Mouse (Mus musculus) urinary bladder, adult 2 months (tissue): ENCODE data around the gene Lrrfip1. TPM values are rescaled to one million over a fixed set of nuclear protein-coding genes. Genes with fewer than 3 reads are reported as not detected.

ENCODE experiments used
- DNase-seq: peaks from one replicate; pipeline ENCODE4 v3.0.0; 2022; ENCODE audit warnings: low spot score
- polyA plus RNA-seq: library from polyadenylated mRNA; depleted of rRNA; stranded (reverse); fragments of >200 nt; gene quantifications from 2 replicates; pipeline ENCODE4 v1.2.3, GENCODE M21; 2012

Lrrfip1 gene
- polyA plus RNA-seq, 1 experiment, result 125 TPM

DNA sequence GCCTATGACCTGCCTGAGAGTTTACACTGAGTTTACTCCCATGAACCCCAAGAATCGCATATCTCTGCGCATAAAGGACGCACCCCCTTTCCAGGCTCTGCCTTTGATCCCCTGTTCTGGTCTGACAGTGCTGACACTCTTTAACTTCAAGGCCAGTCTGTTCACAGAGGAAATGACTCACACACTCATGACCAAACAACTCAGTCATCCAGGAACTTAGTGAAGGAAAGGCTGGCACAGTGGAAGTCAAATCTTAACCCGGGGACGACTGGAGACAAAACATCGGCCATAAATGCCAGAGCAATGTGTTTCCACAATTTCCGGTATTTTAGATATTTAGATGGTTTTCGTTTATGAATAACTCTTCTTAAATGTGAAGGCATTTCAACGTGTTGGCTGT is 25.4 kb downstream of the Lrrfip1 start:
- no peak for DNase-seq

- DNase-seq, result no peak
Observed at GRCm38 (mm10) chr1:91024464-91024863, 25.9 kb downstream of the Lrrfip1 start.

DNA sequence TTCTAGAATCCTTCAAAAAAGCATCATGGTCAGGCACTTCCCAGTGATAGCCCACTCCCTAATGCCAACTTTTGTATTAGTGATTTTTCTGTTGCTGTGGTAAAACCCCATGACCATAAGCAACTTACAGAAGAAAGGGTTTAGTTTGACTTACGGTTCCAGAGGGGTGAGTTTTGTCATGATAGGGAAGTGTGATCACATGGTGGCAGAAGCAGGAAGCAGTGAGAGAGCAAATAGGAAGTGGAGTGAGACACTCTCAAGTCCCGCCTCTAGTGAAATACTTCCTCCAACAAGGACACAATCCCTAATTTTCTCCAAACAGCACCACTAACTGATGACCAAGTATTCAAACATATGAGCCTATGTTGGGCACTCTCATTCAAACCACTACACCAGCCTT is 28.4 kb downstream of the Lrrfip1 start:
- no peak for DNase-seq

- no peak for DNase-seq
Observed at GRCm38 (mm10) chr1:91030383-91030782, 31.8 kb downstream of the Lrrfip1 start.

DNA sequence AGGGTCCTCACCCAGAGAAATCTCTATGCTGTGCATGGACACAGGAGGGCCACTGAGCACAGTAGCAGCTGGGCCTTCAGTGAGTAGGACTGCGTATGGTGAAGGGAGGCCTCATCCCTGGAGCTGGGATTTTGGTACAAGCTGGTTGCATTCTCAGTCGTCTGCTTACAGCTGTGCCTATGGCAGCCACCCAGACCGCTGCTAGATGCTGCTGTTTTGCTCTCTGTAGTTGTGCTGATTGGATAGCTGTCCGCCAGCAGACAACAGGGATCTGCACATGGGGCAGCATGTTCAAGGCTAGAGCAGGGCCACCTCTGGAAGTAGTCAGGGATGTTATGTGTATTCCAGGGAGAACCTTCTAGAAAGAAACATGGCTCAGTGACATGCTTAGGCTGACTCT is 33.0 kb downstream of the Lrrfip1 start:
- DNase-seq, result no peak

DNA sequence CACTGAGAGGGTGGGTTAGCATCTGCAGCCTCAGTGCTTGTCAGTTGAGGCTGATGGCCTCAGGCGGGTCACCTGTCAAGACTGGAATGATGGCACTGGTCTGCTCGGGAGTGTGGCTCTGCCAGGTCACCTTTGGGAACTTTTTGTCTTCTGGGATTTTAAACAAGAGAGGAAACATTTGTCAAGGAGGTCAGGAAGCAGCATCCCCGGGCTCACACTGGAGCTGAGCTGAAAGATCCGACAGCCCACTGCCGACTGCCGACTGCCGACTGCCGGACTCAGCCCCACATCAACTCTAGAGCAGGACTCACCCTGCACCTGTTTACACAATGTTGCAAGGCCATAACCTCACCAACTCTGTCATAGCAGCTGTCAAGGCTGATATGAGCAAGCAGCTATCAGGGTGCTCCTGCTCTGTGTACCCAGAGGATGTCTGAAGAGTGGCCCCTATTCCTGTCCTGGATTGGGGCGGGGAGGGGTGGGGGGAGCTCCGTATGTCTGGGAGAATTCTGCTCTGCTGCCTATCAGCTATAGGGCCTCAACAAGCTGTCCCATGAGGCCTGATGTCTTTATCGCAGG is 33.9 kb downstream of the Lrrfip1 start:
- no peak for DNase-seq

DNA sequence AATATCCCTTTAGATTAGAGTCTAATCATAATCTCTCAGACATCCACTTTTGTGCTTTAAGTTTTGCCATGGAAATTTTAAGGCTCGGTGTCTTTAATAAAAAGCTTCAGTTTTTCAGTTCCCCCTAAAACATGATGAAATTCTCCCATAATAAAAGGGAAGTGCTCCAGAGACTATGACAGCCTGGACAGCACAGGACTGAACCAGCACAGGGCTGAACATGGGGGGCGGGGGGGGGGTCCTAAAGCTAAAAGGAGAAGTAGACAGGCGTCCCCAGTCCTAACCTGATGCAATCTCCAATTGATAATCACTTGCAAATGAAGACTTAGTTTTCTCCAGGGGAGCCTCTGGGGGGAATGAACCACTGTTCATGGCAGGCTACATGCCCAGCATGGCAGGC is 36.0 kb downstream of the Lrrfip1 start:
- no peak for DNase-seq

GRCm38 (mm10) chr1:91035266-91035665 is 36.7 kb downstream of the Lrrfip1 start:
- DNase-seq, result no peak

- DNase-seq, result no peak
Observed at GRCm38 (mm10) chr1:91037213-91037612, 38.7 kb downstream of the Lrrfip1 start.

GRCm38 (mm10) chr1:91038010-91038409 is 39.5 kb downstream of the Lrrfip1 start:
- no peak for DNase-seq

DNA sequence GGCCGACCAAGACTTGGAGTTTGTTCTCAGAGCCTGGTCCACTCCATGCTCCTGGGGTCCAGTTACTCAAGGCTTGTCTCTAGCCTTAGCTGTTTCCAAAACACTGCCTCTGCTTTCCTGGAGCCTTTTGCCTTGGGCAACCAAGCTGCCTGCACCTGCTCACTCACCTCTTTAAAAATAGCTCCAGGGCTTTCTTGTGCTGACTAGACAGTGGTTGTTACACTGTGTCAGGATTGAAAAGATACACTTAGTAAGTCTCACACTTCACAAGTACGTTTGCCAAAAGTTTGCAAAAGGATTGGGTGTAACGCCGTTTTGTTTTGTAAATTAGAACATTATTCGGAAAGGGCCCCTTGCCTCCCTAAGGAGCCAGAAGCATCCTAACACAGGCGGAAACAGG is 40.0 kb downstream of the Lrrfip1 start:
- no peak for DNase-seq

- no peak for DNase-seq
Observed at GRCm38 (mm10) chr1:91041605-91042004, 43.1 kb downstream of the Lrrfip1 start.

GRCm38 (mm10) chr1:91043191-91043590 is 44.7 kb downstream of the Lrrfip1 start:
- DNase-seq, result no peak

GRCm38 (mm10) chr1:91044176-91044575 is 45.6 kb downstream of the Lrrfip1 start:
- no peak for DNase-seq

DNA sequence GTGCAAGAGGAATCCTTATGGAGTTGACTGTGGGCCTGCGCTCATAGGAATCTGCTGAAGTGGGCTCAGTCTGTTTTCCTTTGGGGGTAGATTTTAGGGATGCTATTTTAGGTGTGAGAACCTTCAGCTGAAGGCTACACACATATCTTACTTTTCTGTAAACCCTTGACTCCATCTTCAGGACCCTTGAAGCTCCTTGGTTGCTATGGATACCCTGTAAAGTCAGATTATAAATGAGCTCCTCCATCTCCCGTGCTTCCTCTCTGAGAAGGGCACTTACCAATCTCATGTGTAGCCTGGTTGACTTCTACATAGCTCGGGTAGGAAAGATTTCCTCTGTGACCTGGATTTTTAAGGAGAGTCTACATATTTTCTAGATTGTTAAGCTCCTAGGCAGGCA is 46.1 kb downstream of the Lrrfip1 start:
- no peak for DNase-seq

- DNase-seq, result no peak
Observed at GRCm38 (mm10) chr1:91046237-91046636, 47.7 kb downstream of the Lrrfip1 start.

DNA sequence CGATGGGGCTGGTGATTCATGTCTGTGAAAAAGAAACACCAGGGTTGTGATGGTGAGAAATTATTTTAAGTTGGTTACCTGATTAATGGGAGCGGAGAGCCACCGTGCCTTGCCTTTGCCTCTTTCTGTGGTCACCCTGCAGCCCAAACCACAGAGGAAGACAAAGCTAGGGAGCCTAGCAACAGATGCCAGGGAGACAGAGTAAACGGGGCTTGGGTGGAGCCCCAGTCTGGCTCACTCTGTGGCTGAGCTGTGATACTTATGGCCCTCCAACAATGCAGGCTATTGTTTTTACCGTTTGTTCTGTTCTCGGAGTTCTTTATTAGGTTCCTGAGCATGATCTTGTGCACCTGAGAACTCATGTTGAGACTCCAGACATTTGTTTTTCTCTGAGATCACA is 50.8 kb downstream of the Lrrfip1 start:
- DNase-seq, result no peak

DNA sequence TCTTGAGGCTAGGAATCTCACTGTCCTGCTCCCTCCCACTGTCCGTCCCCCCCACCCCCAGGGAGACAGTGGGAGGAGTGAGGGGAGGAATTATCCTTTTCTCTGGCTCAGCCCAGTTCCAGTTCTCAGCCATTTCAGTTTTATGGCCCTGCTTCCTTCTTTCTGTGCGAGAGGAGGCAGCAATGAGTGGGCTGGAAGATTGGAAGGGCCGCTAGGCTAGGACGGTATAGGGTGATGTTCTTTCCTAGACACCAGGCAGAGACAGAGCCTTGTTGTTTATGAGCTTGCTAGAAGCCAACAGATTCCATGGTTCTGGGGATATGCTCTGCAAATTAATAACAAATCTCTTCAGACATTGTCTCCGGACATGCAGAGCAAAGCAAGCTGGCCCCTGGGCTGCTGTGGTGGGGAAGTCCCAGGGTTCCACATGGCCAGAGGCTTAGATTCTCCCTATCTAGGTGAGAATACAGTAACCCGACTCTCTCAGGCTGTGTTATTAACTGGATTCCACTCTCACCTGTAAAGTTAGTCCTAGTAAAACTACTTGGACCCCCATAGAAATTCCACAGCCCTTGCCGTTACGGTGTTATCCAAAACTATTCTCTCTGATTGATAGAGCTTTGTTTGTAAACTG is 53.0 kb downstream of the Lrrfip1 start:
- no peak for DNase-seq

DNA sequence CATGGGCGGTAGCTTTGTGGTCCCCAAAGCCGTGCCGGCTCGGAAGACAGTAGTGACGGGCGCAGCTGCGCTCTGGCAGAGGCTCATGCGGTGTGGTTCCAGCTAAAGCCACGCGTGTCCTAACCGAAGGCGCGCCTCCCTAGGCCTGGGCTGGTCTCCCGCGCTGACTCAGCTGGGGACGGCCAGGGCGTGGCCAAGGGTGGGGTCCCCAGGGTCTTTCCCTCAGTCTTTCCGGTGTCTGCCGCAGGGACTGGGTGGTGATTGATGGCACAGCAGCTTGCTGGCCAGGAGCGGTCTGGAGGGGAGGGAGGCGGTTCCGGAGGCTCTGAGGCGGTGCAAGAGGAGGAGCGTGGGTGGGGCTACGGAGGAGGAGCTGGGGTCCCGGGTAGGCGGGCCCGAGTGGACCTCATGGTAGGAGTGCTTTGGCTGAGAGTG is 54.2 kb downstream of the Lrrfip1 start:
- DNase-seq, result peak; percentile 87

- peak; percentile 77 for DNase-seq
Observed at GRCm38 (mm10) chr1:91053218-91054073, 54.9 kb downstream of the Lrrfip1 start.

DNA sequence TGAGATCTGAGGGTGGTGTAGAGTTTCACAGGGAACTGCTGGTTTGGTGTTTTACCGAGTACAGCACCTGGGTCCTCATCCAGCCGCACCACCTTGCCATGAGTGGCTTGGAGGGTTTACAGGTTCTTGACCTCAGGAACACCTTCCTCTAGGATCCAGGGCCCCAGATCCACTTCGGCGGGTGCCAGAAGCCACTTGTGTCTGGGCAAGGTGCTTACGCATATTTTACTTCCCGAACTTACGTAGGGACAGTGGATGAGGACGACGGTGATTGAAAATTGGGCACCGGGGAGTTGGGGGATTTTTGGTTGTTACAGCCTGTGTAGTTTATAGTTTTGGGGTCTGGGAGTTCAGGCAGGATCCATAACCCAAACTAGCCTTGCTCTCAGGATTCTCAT is 55.5 kb downstream of the Lrrfip1 start:
- DNase-seq, result no peak

DNA sequence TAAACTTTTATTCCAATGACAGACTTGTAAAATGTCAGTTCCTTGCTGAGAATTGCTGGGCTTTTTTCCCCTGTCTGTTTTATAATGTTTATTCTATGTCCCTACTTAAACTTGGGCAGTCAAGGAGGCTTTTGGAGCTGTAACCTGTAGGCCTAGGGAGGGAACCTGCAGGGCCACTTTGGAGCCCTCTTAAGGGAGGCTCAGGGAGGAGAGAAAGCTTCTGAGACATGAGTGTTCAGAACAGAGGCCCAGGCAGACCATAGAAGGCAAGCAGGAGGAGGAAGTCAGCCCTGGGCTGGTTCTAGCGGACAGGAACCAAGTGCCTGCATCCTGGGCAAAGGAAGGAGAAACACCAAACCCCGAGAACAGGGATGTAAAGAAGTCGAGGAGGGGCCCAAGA is 56.3 kb downstream of the Lrrfip1 start:
- peak; percentile 41 for DNase-seq

DNA sequence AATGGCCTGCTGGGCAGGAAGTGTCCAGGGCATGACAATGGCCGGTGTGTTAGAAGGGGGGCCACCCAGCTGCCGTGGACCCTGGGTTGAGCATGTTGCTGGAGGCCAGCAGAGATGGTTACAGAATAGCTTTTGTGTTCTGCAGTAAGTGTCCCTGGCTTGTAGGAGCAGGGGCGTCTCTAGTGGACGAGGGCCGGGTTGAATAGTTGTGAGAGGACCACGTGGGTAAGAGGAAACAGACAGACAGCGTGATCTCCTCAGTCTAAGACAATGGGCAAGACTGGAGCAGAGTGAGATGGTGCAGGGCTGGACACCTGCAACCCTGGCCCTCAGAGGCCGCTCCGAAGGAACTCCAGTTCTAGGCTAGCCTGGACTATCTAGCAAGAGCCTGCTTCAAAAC is 57.2 kb downstream of the Lrrfip1 start:
- no peak for DNase-seq
